Mouse (Mus musculus) cerebellum, postnatal 14 days (tissue): Measurements from ENCODE around the gene Wdr46.
"Not testable (repeated sequence)": the region's sequence is repeated elsewhere in the genome, so short reads cannot be mapped to it uniquely, and the experiment has no call there.

Experiments
- DNase-seq, 2 experiments: peaks; one replicate each; pipeline ENCODE4 v3.0.0; 2021; ENCODE audit warnings: mixed read lengths in 2 of 2

Gene Wdr46

DNA sequence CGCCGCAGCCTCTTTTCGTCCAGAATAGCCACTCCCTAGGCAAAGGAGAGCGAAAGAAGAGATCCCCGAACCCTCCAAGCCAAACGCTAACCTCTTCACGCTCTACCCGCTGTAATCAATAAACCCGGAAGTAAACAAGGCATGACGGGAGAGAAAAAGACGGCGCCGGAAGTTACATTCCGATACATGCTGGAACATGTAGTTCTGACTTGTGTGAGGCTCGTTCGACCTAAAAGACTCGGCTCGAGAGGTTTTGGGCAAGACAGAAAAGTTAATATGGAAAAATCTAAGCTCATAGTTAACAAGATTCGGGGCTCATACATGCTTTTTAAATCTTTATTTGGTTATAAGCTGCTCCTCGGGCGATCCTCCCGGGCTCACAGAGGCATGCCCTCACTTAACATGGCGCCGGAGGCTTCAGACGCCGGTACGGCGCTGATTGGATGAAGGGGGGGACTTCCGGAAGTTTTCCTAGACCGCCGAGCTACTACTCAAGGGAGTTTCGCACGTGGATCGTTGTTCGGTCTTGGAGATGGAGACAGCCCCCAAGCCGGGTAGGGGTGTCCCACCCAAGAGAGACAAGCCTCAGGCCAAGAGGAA, at the start of gene Wdr46, which contains the start of gene Pfdn6:
Gene Wdr46 (plus strand): TSS at position 455 of the 600 bp plus-strand sequence.
Gene Pfdn6 (minus strand): TSS at position 138 of the 600 bp plus-strand sequence.
- DNase-seq, result peak; percentile 91 to 92

DNA sequence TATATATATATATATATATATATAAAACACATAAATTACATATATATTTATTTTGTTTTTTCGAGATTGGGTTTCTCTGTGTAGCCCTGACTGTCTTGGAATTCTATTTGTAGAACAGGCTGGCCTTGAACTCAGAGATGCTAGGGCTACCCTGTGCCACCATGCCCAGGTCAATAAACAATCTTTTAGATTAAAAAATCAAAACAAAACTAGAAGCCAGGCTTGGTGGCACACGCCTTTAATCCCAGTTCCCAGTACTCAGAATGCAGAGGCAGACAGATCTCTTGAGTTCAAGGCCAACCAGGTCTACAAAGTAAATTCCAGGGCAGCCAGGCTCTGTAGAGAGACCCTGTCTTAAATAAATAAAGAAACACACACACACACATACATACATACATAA, 49.1 kb upstream of the Wdr46 start:
- DNase-seq, result no peak

DNA sequence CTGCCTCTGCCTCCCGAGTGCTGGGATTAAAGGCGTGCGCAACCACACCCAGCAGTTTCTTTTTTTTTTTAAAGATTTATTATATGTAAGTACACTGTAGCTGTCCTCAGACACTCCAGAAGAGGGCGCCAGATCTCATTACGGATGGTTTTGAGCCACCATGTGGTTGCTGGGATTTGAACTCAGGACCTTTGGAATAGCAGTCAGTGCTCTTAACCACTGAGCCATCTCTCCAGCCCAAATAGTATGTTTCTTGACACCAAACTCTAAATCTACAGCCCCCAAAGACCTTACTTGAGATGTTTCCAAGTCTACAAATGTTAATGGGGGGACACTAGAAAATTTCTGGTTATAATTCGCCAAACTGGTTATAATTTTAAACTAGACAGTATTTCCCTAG, 48.6 kb upstream of the Wdr46 start:
- not testable (repeated sequence) for DNase-seq

DNA sequence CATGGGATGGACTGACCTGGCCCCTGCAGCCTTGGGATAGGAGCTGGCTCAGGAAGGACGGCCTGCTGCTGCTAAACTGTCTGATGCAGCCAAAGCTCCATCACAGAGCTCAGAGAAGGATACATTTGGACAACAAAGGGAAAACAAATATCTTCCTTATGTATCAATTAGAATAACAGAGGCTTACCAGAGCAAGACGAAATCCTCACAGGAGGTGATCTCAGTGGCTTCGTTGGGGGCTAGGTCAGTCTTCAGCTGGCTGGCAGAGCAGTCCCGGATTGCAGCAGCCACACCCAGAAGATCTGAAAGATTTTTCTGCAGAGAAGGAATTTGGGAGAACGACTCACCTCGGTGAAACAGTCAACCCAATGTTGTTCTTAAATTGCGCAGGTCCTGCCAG, 48.0 kb upstream of the Wdr46 start:
- no peak for DNase-seq

DNA sequence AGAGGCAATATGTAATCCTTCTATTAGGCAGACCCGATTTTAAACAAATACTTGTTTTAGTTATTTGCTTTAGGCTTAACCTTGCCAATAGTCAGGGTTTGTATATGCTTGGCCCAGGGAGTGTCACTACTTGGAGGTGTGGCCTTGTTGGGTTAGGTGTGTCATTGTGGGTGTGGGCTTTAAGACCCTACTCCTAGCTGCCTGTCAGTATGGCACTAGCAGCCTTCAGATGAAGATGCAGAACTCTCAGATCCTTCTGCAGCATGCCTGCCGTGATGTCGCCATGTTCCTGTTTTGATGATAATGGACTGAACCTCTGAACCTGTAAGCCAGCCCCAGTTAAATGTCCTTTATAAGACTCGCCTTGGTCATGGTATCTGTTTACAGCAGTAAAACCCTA, 47.4 kb upstream of the Wdr46 start:
- not testable (repeated sequence) for DNase-seq

DNA sequence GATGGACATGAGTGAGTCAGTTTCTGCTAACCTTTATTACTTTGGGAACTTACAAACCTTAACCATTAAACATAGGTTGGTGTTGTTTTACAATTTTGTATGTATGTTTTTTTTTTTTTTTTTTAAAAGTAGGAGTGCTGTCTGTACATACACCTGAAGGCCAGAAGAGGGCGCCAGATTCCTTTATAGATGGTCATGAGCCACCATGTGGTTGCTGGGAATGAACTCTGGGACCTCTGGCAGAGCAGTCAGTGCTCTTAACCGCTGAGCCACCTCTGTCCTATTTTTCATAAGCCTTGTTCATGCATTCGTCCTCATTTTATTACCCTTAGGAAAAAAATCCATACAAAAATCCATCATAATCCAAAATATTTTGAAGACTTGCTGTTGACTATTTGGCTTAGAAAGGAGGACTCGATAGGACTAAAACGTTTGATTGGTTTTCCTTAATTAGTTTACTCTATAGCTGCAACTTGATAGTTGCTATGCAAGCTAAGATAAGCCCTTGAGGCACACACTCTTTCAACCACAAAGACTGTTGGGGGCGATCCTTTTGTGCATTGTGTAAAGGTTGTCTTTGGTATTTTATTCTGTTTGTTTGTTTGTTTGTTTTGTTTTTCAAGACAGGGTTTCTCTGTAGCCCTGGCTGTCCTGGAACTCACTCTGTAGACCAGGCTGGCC, 43.2 kb upstream of the Wdr46 start:
- peak; percentile 36 to 62 for DNase-seq

DNA sequence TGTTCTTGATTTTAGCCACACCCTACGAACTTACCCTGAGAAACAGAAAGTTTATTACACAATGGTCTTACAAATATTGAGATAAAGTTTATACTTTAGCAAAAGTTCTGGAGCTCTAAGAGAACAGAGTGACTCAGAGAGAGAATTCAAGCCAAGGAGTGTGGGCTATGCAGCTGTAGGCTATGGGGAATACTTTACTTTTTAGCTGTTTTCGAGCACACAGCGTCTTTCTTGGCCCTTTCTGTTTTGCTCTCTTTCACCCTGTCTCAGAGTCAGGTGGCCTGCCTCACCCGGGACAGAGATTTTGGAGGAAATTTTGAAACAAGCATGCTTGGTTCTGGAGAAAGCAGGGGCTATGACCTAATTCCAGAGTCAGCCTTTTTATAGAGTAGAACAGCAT, 42.3 kb upstream of the Wdr46 start:
- not testable (repeated sequence) for DNase-seq

DNA sequence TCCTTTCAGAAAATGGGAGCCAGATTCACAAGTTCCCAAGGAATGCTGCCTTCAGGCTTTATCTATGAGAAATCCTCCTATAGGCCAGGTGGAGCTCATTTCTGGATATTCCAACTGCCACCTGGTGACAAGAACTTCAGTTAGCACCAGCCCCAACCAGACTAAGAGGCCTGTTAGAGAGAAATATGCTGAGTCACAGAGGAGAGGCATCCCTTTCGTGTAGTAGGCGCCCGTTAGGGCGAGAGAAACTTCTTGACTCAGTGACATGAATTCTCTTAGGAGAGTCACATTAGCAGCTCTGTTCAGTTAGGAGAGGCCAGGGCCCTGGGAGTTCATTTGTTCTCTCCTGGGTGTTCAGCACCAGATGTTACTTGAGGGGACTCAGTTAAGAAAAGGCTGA, 40.8 kb upstream of the Wdr46 start:
- DNase-seq, result peak in 1 of 2 experiments; percentile 26

DNA sequence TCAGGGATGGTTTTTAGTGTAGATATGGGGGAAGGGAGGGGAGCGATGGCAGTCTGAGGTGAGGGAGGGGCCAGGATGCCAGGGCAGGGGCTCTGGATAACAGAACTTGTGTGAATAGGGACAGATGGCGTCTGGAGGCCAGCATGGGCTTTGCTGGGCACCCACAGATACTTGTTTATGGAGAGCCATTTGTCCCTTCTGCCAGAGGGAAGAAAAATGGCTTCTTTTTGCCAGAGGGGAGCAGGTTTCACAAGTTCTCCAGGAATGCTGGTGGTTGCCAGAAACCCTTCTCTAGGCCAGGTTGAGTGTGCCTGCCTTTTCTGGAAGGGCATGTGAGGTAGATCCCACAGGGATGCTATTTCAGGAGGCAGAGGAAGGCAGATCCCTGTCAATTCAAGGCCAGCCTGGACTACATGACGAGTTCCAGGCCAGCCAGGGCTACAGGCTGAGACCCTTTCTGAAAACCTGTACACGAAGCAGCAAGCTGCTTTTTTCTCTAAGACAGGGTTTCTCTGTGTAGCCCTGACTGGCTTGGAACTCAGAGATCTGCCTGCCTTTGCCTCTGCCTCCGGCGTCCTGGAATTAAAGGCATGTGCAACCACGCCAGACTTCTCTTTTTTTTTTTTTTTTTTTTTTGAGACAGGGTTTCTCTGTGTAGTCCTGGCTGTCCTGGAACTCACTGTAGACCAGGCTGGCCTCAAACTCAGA, 40.0 kb upstream of the Wdr46 start:
- peak in 1 of 2 experiments; percentile 64 for DNase-seq

DNA sequence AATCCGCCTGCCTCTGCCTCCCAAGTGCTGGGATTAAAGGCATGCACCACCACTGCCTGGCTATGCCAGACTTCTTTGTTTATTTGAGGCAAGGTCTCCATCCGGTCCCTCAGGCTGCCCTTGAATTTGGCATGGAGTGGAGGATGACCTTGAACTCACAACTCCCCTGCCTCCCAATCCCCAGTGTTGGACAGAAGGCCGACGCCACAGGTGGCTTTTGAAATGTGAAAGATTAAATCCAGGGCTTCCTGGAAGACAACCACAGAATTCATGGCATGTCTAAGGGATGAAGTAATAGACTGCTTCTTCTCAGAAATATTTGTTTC, 39.5 kb upstream of the Wdr46 start:
- DNase-seq, result no peak

DNA sequence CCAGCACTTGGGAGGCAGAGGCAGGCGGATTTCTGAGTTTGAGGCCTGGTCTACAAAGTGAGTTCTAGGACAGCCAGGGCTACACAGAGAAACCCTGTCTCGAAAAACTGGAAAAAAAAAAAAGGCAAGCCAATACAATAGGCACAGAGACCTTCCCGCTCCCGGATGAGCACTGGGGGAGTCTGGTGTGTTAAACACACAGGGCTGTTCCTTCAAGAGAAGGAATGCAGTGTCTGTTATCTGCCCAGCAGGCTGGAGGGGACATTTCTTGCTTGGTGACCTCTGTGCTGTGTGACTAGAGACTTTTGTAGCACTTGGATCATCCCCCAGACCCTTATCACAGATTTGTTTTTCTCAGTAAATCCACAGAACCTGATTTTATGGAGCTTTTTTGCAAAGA, 38.8 kb upstream of the Wdr46 start:
- DNase-seq, result no peak

DNA sequence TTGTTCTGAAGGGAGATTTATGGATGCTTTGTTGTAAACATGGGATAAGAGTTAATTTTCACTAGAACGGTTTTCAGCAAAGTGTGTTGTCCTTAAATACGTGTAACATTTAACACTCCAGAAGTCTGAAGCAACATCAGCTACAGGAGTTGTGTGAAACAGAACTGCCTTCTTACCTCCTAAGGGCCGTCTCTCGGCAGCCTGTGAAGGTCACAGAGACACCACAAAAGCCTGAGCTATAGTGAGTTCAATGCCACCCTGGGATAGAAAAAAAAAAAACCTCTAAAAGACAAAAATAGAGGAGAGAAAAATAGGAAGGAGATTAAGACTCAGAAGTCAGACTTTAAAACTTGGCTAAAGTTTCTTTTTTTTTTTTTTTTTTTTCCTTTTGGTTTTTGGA, 38.4 kb upstream of the Wdr46 start:
- DNase-seq, result no peak

DNA sequence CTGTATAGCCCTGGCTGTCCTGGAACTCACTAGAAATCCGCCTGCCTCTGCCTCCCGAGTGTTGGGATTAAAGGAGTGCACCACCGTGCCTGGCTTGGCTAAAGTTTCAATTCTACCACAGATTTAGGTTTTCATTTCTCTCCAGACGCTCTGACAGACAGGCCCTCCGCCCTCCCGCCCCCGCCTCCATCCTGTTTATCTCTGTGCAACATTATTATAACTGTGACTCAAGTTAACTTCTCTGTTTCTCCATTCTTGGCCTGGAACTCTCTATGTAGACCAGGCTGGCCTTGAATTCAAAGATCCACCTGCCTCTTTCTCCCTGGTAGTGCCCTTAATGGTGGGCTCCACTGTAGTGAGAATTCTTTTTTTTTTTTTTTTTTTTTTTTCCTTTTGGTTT, 38.0 kb upstream of the Wdr46 start:
- DNase-seq, result no peak

DNA sequence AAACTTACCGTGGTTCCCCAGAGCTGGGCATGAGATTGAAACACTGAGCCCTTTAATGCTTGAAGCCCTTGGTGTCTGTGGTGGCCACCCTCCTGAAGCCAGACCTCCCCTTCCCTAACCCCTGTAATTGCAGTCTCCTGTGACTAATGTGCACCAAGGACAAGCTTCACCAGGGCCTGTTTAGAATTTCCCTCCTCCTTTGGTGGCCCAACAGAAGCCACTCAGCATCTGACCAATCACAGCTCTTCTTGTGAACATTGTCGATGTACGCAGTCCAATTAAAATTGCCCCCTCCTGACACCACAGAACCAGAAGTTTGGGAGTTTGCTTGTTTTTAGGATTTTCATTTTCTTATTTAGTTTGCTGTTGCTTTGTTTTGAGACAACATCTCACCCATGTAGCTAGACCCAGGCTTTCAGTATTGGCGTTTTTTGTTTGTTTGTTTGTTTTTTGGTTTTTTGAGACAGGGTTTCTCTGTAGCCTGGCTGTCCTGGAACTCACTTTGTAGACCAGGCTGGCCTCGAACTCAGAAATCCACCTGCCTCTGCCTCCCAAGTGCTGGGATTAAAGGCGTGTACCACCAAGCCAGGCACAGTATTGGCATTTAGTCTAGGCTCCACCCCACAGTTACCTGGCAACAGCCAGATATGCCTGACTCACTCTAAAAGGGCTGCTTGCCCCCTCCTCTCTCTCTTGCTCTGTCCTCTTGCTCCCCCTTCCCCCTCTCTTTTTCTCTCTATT, 36.4 kb upstream of the Wdr46 start:
- DNase-seq, result not testable (repeated sequence)

DNA sequence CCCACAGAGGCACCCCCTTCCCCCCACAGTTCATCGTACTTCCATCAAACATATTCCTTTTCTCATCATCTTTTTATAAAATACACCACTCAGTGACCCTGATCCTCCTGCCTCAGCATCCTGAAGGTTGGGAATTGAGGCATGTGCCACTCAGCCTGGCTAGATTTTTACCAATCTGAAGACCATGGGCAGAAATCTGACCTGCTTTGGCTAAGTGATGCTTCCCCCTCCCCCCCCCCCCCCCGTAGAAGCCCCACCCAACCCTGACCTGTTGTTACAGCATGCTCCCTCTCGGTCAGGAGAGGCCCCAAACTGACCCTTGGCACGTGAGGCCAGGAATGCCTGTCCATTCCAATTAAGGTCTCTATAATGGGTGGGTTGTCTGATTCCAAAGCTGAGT, 35.6 kb upstream of the Wdr46 start, which contains the start of gene Platr17:
Gene Platr17 (plus strand): TSS at position 301 of the 400 bp plus-strand sequence.
- not testable (repeated sequence) for DNase-seq

DNA sequence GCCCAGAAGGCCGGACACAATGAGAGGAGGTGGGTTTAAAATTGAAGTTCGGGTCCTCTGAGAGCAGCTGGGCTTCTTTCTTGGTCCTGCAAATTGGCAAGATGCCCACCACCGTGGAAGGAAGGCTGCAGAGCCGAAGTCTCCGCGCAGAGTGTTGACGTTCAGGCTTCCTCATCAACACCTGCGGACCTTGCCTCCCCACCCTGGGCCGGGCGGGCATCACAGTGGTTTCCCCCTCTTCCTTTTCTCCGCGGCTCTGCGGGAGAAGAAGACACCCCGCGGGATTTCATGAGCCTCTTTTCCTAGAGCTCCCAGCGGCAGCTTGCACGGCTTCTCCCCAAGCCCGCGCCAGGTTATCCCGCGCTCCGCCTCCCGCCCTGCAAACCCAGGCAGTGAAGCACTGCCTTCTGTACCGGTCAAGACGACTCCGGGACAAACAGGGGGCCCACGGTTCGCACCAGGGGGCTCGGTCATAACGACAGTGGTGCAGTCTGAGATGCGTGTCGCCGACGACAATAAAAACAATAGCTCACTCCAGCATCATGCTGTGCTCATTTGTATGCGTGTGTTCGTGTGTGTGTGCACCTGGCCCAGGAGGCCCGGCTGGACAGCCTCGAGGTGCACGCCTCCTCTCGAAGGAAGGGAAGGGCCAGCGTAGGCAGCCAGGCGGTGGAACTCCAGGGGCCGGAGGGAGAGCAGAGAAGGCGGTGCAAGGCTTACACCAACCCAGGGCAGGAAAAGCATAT, 32.0 kb upstream of the Wdr46 start:
- peak; percentile 75 to 84 for DNase-seq

DNA sequence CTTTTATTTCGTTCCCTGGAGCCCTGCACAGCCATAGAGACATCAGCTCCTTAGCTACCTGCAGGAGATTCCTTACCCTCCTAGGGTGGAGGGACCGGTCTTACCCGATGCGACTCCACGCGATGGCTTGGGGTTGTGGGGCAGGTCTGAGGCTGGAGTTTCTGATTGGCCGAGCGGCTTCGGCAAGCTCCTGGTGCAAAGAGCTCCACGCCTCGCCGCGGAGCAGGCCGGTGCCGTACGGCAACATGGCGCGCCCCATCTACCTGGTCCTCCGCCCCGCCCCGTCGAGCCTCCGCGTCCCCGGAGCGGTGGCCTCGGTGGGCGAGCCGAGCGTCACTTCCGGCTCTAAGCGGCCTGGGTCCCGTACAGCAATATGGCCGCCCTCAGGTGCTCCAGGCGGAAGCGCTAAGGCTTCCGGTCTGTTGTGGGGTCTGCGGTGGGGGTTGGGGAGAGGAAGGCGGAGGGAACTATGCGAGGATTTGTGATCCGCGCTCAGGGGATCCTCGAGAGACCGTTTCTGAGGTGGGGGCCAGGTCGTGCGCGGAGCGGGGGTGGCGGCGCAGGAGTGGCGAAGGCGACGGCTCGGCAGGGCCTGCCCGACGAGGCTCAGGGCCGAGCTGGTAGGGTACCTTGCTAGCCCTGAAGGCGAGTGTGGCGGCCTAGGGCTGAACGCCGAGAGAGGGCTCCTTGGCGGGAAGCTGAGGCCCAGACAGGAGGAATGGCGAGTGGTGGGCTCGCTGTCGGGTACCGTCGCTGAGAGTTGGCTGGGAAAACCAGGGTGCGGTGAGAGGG, 31.2 kb upstream of the Wdr46 start, which contains the start of gene Daxx:
Gene Daxx (plus strand): TSS at position 338 of the 792 bp plus-strand sequence.
- DNase-seq, result peak; percentile 98 to 99

DNA sequence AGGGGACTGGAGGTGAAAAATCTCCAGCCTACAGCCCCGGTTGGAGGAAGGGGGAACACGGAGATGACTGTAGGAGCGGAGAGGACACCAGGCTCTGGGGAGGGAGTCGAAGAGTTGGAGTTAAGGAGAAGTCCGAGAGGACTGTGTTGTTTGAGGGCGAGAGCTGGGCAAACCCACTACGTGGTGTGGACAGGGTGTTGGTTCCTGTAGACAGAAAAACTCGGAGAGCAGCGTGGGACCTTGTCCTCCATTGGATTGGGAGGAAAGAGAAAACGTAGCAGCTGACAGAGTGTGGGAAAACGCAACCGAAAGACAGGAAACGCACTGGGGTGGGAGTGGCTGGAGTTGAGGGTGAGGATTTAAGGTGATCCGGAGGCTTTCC, 30.6 kb upstream of the Wdr46 start:
- no peak for DNase-seq

DNA sequence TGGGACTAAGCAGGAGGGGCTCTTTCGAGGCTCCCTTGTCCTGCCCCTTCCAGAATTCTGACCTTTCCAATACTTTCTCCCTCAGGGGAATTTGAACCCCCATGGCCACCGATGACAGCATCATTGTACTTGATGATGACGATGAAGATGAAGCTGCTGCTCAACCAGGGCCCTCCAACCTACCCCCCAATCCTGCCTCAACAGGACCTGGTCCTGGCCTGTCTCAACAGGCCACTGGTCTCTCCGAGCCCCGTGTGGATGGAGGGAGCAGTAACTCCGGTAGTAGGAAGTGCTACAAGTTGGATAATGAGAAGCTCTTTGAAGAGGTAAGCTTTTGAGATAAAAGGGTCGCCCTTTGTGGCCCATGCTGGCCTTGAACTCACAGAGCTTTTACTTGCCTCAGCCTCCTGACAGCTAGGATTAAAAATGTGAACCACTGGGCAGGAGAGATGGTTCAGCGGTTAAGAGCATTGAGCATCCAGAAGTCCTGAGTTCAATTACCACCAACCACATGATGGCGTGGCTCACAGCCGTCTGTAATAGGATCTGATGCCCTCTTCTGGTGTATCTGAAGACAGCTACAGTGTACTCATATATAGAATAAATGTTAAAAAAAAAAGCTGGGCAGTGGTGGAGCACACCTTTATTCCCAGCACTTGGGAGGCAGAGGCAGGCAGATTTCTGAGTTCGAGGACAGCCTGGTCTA, 30.0 kb upstream of the Wdr46 start:
- DNase-seq, result no peak

DNA sequence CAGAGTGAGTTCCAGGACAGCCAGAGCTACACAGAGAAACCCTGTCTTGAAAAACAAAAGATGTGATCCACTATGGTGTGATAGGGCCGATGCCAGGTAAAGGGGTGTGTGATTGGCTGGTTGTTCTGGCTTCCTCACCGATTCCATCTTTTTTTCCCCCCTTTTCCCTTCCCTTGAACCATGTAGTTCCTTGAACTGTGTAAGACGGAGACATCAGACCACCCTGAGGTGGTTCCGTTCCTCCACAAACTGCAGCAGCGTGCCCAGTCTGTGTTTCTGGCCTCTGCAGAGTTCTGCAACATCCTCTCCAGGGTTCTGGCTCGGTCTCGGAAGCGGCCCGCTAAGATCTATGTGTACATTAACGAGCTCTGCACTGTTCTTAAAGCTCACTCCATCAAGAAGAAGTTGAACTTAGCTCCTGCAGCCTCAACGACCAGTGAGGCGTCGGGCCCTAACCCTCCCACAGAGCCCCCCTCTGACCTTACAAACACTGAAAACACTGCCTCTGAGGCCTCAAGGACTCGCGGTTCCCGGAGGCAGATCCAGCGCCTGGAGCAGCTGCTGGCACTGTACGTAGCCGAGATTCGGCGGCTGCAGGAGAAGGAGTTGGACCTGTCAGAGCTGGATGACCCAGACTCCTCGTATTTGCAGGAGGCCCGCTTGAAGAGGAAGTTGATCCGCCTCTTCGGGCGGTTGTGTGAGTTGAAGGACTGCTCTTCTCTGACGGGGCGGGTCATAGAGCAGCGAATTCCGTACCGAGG, 29.2 kb upstream of the Wdr46 start:
- DNase-seq, result no peak
